Mouse (Mus musculus) myocyte (in vitro differentiated cells): ENCODE measurements around the gene Rcvrn. TPM values are rescaled to one million over a fixed set of nuclear protein-coding genes. Genes with fewer than 3 reads are reported as not detected.

Experiments used
- H3K27me3 ChIP-seq: one replicate; pipeline ENCODE4 v1.6.1; 2011; ENCODE audit not compliant: control insufficient read depth, insufficient read depth, insufficient read length
- H3K36me3 ChIP-seq: one replicate; pipeline ENCODE4 v1.6.1; 2011; ENCODE audit not compliant: control insufficient read depth, insufficient read depth
- H3K4me2 ChIP-seq: one replicate; pipeline ENCODE4 v1.6.1; 2011; ENCODE audit warnings: low read depth, control low read depth
- H3K4me3 ChIP-seq: one replicate; pipeline ENCODE4 v1.5.1; 2011; ENCODE audit warnings: mild to moderate bottlenecking, control low read depth, moderate library complexity
- H3K79me2 ChIP-seq: one replicate; pipeline ENCODE4 v1.6.1; 2011; ENCODE audit not compliant: control insufficient read depth, insufficient read depth
- H3ac ChIP-seq: one replicate; pipeline ENCODE4 v1.6.1; 2011; ENCODE audit not compliant: control insufficient read depth, insufficient read length
- CEBPB ChIP-seq: IDR thresholded peaks from 2 replicates; pipeline ENCODE4 v1.6.1; 2011; ENCODE audit warnings: mild to moderate bottlenecking, moderate library complexity; ENCODE audit not compliant: poor library complexity, insufficient read depth, severe bottlenecking
- E2F4 ChIP-seq: IDR thresholded peaks from one replicate; pipeline ENCODE4 v1.6.1; 2011; ENCODE audit warnings: mild to moderate bottlenecking, control low read depth, moderate library complexity; ENCODE audit not compliant: insufficient read depth
- MAX ChIP-seq: IDR thresholded peaks from one replicate; pipeline ENCODE4 v1.6.1; 2011; ENCODE audit warnings: low read depth, mild to moderate bottlenecking, control low read depth
- MYOD1 ChIP-seq, 3 experiments: IDR thresholded peaks; one replicate each; pipeline ENCODE4 v1.6.1; 2011; ENCODE audit warnings: control low read depth in 2 of 3, low read depth in 2 of 3, mild to moderate bottlenecking in 2 of 3, moderate library complexity in 1 of 3; ENCODE audit not compliant: insufficient read length in 2 of 3, control insufficient read depth in 1 of 3
- MYOG ChIP-seq, 3 experiments: IDR thresholded peaks; one replicate each; pipeline ENCODE4 v1.6.1; 2011; ENCODE audit warnings: control low read depth in 2 of 3, low read depth in 2 of 3, mild to moderate bottlenecking in 2 of 3; ENCODE audit not compliant: insufficient read length in 2 of 3, control insufficient read depth in 1 of 3, insufficient read depth in 1 of 3
- POLR2A ChIP-seq: IDR thresholded peaks from one replicate; pipeline ENCODE4 v1.6.1; 2011; ENCODE audit warnings: low read depth, mild to moderate bottlenecking, control low read depth, moderate library complexity; ENCODE audit not compliant: insufficient read length
- POLR2AphosphoS2 ChIP-seq: IDR thresholded peaks from one replicate; pipeline ENCODE4 v1.6.1; 2011; ENCODE audit warnings: low read depth, control low read depth; ENCODE audit not compliant: insufficient read length
- REST ChIP-seq: IDR thresholded peaks from one replicate; pipeline ENCODE4 v1.6.1; 2011; ENCODE audit warnings: mild to moderate bottlenecking, control low read depth, moderate library complexity; ENCODE audit not compliant: insufficient read depth, insufficient read length
- SRF ChIP-seq: IDR thresholded peaks from one replicate; pipeline ENCODE4 v1.6.1; 2011; ENCODE audit warnings: low read depth; ENCODE audit not compliant: control insufficient read depth, insufficient read length
- TCF12 ChIP-seq: IDR thresholded peaks from one replicate; pipeline ENCODE4 v1.6.1; 2011; ENCODE audit warnings: mild to moderate bottlenecking, control low read depth; ENCODE audit not compliant: poor library complexity, insufficient read depth, severe bottlenecking
- TCF3 ChIP-seq: IDR thresholded peaks from one replicate; pipeline ENCODE4 v1.6.1; 2011; ENCODE audit warnings: low read depth, control low read depth; ENCODE audit not compliant: insufficient read length
- USF1 ChIP-seq: IDR thresholded peaks from one replicate; pipeline ENCODE4 v1.6.1; 2011; ENCODE audit warnings: low read depth, mild to moderate bottlenecking, control low read depth, moderate library complexity
- polyA plus RNA-seq: library from polyadenylated mRNA; unstranded; fragments of >200 nt; fragmentation: generic; extraction: Trizol; gene quantifications from one replicate; pipeline ENCODE4 v1.2.1, GENCODE M21; 2012; ENCODE audit warnings: missing spikeins

Gene Rcvrn
- polyA plus RNA-seq, 1 experiment: not detected

DNA sequence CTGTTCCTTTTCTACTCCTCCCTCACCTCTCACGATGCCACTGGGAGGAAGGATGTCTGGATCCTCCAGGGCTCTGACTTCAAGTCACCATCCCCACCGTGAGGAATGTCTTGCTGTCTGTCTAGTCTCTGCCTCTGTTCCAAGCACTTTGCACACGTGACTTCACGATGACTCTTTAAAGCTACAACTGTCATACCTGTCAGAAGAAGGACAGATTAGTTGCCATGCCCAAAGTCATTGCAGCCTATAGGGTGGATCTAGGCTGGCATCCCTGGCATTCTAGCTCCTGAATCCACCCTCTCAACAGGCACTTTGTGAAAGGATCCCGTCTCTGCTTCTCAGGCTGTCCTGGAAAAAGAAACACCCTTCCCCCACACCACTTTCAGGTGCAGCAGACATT is 15.8 kb upstream of the Rcvrn start:
- peaks cover 20% of the 10 kb centered on the region for H3K27me3 ChIP-seq
- TF ChIP-seq MYOD1 (IDR thresholded peaks at IDR 0.05; ENCODE audit: control insufficient read depth in 1 of 3, insufficient read length in 2 of 3, low read depth in 2 of 3): no peak
- TF ChIP-seq POLR2AphosphoS2: no peak
- TF ChIP-seq E2F4: no peak
- TF ChIP-seq POLR2A: no peak
- TF ChIP-seq TCF12: no peak
- no peak for TF ChIP-seq MYOG (IDR thresholded peaks at IDR 0.05; ENCODE audit: control insufficient read depth in 1 of 3, insufficient read depth in 1 of 3, insufficient read length in 2 of 3, low read depth in 2 of 3)
- no peak for TF ChIP-seq MAX
- TF ChIP-seq USF1: no peak
- TF ChIP-seq SRF: no peak
- no peak for TF ChIP-seq CEBPB
- TF ChIP-seq REST: no peak
- no peak for TF ChIP-seq TCF3
- H3K36me3 ChIP-seq: no peaks in the 10 kb centered on the region
- no peak overlapping the region for H3K4me3 ChIP-seq
- H3K79me2 ChIP-seq: no peaks in the 10 kb centered on the region
- no peak overlapping the region for H3K4me2 ChIP-seq
- H3ac ChIP-seq: no peak overlapping the region

DNA sequence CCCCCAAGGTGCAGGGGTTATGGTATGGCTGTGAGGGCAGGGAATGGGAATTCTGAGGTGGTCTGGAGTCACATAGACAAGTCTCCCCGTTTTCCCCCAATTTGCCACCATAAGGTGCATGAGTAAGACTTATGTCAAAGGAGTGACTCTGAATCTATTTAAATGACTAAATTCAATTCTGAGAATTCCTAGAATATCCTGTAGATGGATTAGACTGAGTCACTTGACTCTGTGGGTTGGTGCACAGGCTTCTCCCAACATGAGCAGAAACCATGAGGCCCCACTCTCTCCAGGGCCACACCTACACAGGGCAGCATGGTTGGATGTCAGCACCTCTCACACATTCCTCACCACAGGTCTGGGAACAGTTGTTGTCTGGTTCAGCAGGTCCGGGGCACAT is 15.2 kb upstream of the Rcvrn start:
- Histone ChIP-seq H3K4me3 (no peak overlapping the region), H3K4me2 (no peak overlapping the region), H3ac (no peak overlapping the region), H3K27me3 (peaks cover 14% of the 10 kb centered on the region), H3K79me2 (no peaks in the 10 kb centered on the region), H3K36me3 (no peaks in the 10 kb centered on the region)
- TF ChIP-seq REST: no peak
- TF ChIP-seq POLR2AphosphoS2: no peak
- TF ChIP-seq TCF3: no peak
- TF ChIP-seq SRF: no peak
- no peak for TF ChIP-seq CEBPB
- TF ChIP-seq MYOG (IDR thresholded peaks at IDR 0.05; ENCODE audit: control insufficient read depth in 1 of 3, insufficient read depth in 1 of 3, insufficient read length in 2 of 3, low read depth in 2 of 3): no peak
- no peak for TF ChIP-seq MYOD1 (IDR thresholded peaks at IDR 0.05; ENCODE audit: control insufficient read depth in 1 of 3, insufficient read length in 2 of 3, low read depth in 2 of 3)
- TF ChIP-seq MAX: no peak
- TF ChIP-seq POLR2A: no peak
- no peak for TF ChIP-seq E2F4
- TF ChIP-seq USF1: no peak

DNA sequence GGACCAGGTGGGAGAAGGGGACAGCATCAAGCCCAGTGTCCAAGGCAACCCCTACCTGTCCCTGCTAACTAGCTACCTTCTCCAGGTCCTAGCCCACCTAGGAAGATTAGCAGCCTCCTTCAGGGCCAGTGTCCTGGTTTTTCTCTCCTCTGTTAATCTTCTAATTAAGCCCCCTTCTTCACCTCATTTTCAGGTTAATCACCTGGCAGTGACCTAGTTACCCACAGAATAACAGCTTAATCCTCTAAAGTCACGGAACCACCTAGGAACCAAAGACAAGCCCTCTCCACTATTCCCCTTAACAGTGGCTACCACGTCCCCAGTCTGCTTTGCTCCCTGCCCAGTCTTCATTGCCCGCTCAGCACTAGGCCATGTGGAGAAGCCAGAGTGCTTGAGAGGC is 13.3 kb upstream of the Rcvrn start:
- no peak overlapping the region for H3ac ChIP-seq
- no peaks in the 10 kb centered on the region for H3K36me3 ChIP-seq
- H3K4me2 ChIP-seq: no peak overlapping the region
- peaks cover 8% of the 10 kb centered on the region for H3K27me3 ChIP-seq
- no peak overlapping the region for H3K4me3 ChIP-seq
- no peaks in the 10 kb centered on the region for H3K79me2 ChIP-seq
- TF ChIP-seq MYOG (IDR thresholded peaks at IDR 0.05; ENCODE audit: control insufficient read depth in 1 of 3, insufficient read depth in 1 of 3, insufficient read length in 2 of 3, low read depth in 2 of 3) (no peak), CEBPB (no peak), TCF3 (no peak), MYOD1 (IDR thresholded peaks at IDR 0.05; ENCODE audit: control insufficient read depth in 1 of 3, insufficient read length in 2 of 3, low read depth in 2 of 3) (no peak), POLR2AphosphoS2 (no peak), USF1 (no peak), MAX (no peak), TCF12 (no peak), SRF (no peak), REST (no peak), E2F4 (no peak), POLR2A (no peak)

DNA sequence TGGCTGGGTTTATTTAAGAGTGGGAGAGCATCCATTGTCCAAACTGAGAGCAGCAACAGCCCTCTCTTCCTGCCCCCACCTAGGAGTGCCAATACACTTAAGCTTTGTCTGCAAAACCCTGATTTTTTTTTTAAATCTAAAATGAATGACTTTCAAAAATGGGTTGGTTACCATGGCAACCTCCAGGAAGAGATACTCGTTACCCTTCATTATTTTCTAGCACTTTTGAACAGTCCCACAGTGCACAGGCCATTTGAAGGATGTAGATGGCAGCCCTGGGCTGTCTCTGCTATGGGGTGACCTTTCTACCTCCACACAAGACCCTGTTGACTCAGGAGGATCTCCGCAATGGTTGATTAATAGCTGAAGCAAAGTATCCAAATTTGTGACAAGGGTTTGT is 9.0 kb upstream of the Rcvrn start:
- no peak overlapping the region for H3K4me2 ChIP-seq
- no peaks in the 10 kb centered on the region for H3K79me2 ChIP-seq
- H3K36me3 ChIP-seq: no peaks in the 10 kb centered on the region
- no peak overlapping the region for H3K4me3 ChIP-seq
- H3ac ChIP-seq: no peak overlapping the region
- TF ChIP-seq POLR2AphosphoS2 (no peak), MYOG (IDR thresholded peaks at IDR 0.05; ENCODE audit: control insufficient read depth in 1 of 3, insufficient read depth in 1 of 3, insufficient read length in 2 of 3, low read depth in 2 of 3) (no peak), POLR2A (no peak), TCF12 (no peak), TCF3 (no peak), CEBPB (no peak), USF1 (no peak), REST (no peak), MYOD1 (IDR thresholded peaks at IDR 0.05; ENCODE audit: control insufficient read depth in 1 of 3, insufficient read length in 2 of 3, low read depth in 2 of 3) (no peak), MAX (no peak), SRF (no peak), E2F4 (no peak)
- H3K27me3 ChIP-seq: peaks cover 12% of the 10 kb centered on the region
